Mouse (Mus musculus): ENCODE measurements around the gene Far1. TPM values are rescaled to one million over a fixed set of nuclear protein-coding genes. Genes with fewer than 3 reads are reported as not detected.

Gene Far1
- polyA plus RNA-seq, 1 experiment: 101 TPM

DNA sequence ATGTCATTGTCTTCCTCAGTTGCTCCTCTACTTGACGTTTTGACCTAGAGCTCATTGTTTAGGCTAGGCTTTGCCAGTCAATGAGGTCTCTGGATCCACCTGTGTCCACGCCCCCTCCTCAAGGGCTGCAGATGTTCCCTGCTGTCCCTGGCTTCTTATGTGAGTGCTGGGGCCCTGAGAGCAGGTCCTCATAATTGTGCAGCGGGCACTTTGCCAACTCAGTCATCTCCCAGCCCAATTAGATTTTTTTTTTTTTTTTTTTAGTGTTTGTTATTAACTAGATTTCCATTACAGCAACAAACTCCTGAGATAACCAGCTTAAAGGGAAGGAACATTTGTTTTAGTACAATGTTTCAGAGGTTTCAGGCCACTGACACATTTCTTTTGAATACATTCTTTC, 5.8 kb upstream of the Far1 start:
- no peak for TF ChIP-seq CTCF (IDR thresholded peaks at IDR 0.05; ENCODE audit: low read depth, low read length)
- no peak for TF ChIP-seq POLR2A (IDR thresholded peaks at IDR 0.05; ENCODE audit: borderline replicate concordance, low read depth, low read length)
- Histone ChIP-seq H3K4me1 (ENCODE audit: control insufficient read depth, insufficient read depth, low read length) (peaks cover 14% of the 10 kb centered on the region), H3K4me3 (ENCODE audit: insufficient read depth, low read length) (no peak overlapping the region), H3K27ac (ENCODE audit: insufficient read depth, low read depth, low read length) (no peak overlapping the region)

DNA sequence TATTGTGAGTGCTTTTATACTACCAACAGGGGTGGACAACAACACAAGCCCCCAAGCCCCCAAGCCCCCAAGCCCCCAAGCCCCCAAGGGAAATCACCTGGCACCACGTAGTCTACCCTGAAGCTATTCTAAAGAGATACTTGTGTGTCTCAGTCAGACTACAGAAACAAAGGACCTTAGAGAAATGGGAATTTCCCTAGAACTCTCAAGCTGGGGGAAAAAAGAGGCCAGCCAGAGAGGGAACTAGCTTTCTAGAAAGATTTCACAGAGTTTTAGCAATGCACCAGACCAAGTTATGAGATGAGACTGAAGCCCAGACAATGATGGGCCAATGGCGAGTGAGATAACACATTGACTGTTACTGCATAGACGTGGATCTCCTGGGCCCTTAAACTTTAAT, 2.2 kb upstream of the Far1 start:
- TF ChIP-seq POLR2A (IDR thresholded peaks at IDR 0.05; ENCODE audit: borderline replicate concordance, low read depth, low read length) (no peak), CTCF (IDR thresholded peaks at IDR 0.05; ENCODE audit: low read depth, low read length) (no peak)

GRCm38 (mm10) chr7:113512527-113513285, 928 bp upstream of the Far1 start:
- TF ChIP-seq CTCF (IDR thresholded peaks at IDR 0.05; ENCODE audit: low read depth, low read length): no peak
- peaks cover 17% of the 10 kb centered on the region for H3K4me1 ChIP-seq (ENCODE audit: control insufficient read depth, insufficient read depth, low read length)
- peak overlapping the region; percentile 6; the same call in 1 of the 2 replicates for H3K27ac ChIP-seq (ENCODE audit: insufficient read depth, low read depth, low read length)
- peak overlapping the region; percentile 77 for H3K4me3 ChIP-seq (ENCODE audit: insufficient read depth, low read length)

More for the DNA sequence above, 2.2 kb upstream of the Far1 start:
- Histone ChIP-seq H3K4me1 (ENCODE audit: control insufficient read depth, insufficient read depth, low read length) (peaks cover 12% of the 10 kb centered on the region), H3K27ac (ENCODE audit: insufficient read depth, low read depth, low read length) (no peak overlapping the region), H3K4me3 (ENCODE audit: insufficient read depth, low read length) (no peak overlapping the region)

- peak overlapping the region; percentile 77 for H3K4me3 ChIP-seq (ENCODE audit: insufficient read depth, low read length)
- H3K27ac ChIP-seq (ENCODE audit: insufficient read depth, low read depth, low read length): peak overlapping the region; percentile 54
- TF ChIP-seq POLR2A (IDR thresholded peaks at IDR 0.05; ENCODE audit: borderline replicate concordance, low read depth, low read length) (no peak), CTCF (IDR thresholded peaks at IDR 0.05; ENCODE audit: low read depth, low read length) (no peak)
- H3K4me1 ChIP-seq (ENCODE audit: control insufficient read depth, insufficient read depth, low read length): peaks cover 23% of the 10 kb centered on the region
These were observed 472 bp downstream of the Far1 start for GRCm38 (mm10) chr7:113513963-113514649.

- H3K4me3 ChIP-seq (ENCODE audit: insufficient read depth, low read length): no peak overlapping the region
- peaks cover 23% of the 10 kb centered on the region for H3K4me1 ChIP-seq (ENCODE audit: control insufficient read depth, insufficient read depth, low read length)
- TF ChIP-seq CTCF (IDR thresholded peaks at IDR 0.05; ENCODE audit: low read depth, low read length): no peak
- TF ChIP-seq POLR2A (IDR thresholded peaks at IDR 0.05; ENCODE audit: borderline replicate concordance, low read depth, low read length): no peak
- H3K27ac ChIP-seq (ENCODE audit: insufficient read depth, low read depth, low read length): no peak overlapping the region
These were observed 2.2 kb downstream of the Far1 start for GRCm38 (mm10) chr7:113515831-113516230.

DNA sequence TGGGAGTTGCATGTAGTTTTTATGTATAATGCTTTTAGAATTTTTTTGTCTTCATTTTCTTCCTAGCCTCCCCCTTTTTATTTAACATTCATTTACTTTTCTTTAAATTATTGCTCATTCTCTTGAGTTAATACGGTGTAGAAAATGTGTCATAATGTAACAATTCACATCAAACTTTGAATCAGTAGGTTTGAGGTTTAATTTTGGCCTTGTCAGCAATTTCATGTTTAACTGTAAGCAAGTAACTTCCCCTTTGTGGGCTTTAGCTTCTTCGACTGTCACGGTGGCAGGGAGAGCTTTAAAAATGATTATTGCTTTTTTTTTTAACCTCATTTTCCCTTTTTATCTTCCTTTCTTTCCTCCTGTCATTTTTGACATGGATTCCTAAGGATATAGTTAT, 4.8 kb downstream of the Far1 start:
- TF ChIP-seq CTCF (IDR thresholded peaks at IDR 0.05; ENCODE audit: low read depth, low read length) (no peak), POLR2A (IDR thresholded peaks at IDR 0.05; ENCODE audit: borderline replicate concordance, low read depth, low read length) (no peak)
- Histone ChIP-seq H3K4me1 (ENCODE audit: control insufficient read depth, insufficient read depth, low read length) (peaks cover 21% of the 10 kb centered on the region), H3K27ac (ENCODE audit: insufficient read depth, low read depth, low read length) (no peak overlapping the region), H3K4me3 (ENCODE audit: insufficient read depth, low read length) (no peak overlapping the region)

DNA sequence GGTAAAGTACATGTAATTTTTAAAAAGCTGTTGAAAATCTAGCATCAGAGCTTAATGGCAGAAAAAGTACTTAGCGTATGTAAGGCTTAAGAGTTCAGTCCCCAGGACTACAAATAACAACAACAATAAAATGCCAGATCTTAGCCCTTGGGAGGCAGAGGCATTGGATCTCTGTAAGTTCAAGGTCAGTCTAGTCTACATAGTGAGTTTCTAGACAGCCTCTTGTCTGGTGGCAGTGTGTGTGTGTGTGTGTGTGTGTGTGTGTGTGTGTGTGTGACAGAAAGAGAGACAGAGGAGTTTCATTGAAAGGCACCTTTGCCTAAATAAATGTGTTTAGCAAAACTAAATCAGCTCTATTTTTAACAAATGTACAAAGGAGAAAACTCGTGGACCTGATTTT, 5.3 kb downstream of the Far1 start:
- TF ChIP-seq CTCF (IDR thresholded peaks at IDR 0.05; ENCODE audit: low read depth, low read length) (no peak), POLR2A (IDR thresholded peaks at IDR 0.05; ENCODE audit: borderline replicate concordance, low read depth, low read length) (no peak)
- peak overlapping the region; percentile 83 for H3K27ac ChIP-seq (ENCODE audit: insufficient read depth, low read depth, low read length)
- no peak overlapping the region for H3K4me3 ChIP-seq (ENCODE audit: insufficient read depth, low read length)
- peaks cover 21% of the 10 kb centered on the region for H3K4me1 ChIP-seq (ENCODE audit: control insufficient read depth, insufficient read depth, low read length)

GRCm38 (mm10) chr7:113543158-113543557, 29.5 kb downstream of the Far1 start:
- TF ChIP-seq CTCF (IDR thresholded peaks at IDR 0.05; ENCODE audit: low read depth, low read length): no peak
- no peak for TF ChIP-seq POLR2A (IDR thresholded peaks at IDR 0.05; ENCODE audit: borderline replicate concordance, low read depth, low read length)
- H3K27ac ChIP-seq (ENCODE audit: insufficient read depth, low read depth, low read length): no peak overlapping the region
- no peak overlapping the region for H3K4me3 ChIP-seq (ENCODE audit: insufficient read depth, low read length)
- H3K4me1 ChIP-seq (ENCODE audit: control insufficient read depth, insufficient read depth, low read length): no peaks in the 10 kb centered on the region

GRCm38 (mm10) chr7:113551742-113552463, 38.3 kb downstream of the Far1 start:
- Histone ChIP-seq H3K27ac (ENCODE audit: insufficient read depth, low read depth, low read length) (no peak overlapping the region), H3K4me3 (ENCODE audit: insufficient read depth, low read length) (no peak overlapping the region), H3K4me1 (ENCODE audit: control insufficient read depth, insufficient read depth, low read length) (peaks cover 17% of the 10 kb centered on the region)
- TF ChIP-seq POLR2A (IDR thresholded peaks at IDR 0.05; ENCODE audit: borderline replicate concordance, low read depth, low read length): no peak
- no peak for TF ChIP-seq CTCF (IDR thresholded peaks at IDR 0.05; ENCODE audit: low read depth, low read length)

DNA sequence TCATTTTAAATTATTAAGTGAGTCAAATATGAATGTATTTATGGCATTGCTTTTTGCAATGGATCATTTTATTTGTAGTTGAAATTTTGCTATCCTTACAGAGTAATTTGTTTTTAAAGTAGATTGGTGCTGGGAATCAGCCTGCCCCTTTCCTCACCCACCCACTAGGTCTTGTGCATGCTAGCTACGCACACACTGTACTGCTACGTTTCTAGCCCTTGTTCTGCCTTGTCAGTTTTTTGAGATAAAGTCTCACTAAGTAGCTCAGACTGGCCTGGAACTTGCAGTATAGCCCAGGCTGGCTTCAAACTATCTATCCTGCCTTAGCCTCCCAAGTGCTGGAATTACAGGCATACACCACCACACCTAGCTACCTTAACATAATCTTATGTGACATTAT, 38.9 kb downstream of the Far1 start:
- TF ChIP-seq POLR2A (IDR thresholded peaks at IDR 0.05; ENCODE audit: borderline replicate concordance, low read depth, low read length): no peak
- TF ChIP-seq CTCF (IDR thresholded peaks at IDR 0.05; ENCODE audit: low read depth, low read length): no peak
- Histone ChIP-seq H3K4me3 (ENCODE audit: insufficient read depth, low read length) (no peak overlapping the region), H3K27ac (ENCODE audit: insufficient read depth, low read depth, low read length) (no peak overlapping the region), H3K4me1 (ENCODE audit: control insufficient read depth, insufficient read depth, low read length) (peaks cover 17% of the 10 kb centered on the region)

All from bone marrow macrophage, adult 2 months (primary cell).